Mouse (Mus musculus): ENCODE results near the gene Nudt16. TPM values are rescaled to one million over a fixed set of nuclear protein-coding genes. Genes with fewer than 3 reads are reported as not detected.
"Not testable (repeated sequence)": the region's sequence is repeated elsewhere in the genome, so short reads cannot be mapped to it uniquely, and the experiment has no call there.

The Nudt16 gene
- polyA plus RNA-seq (2011; ENCODE audit: insufficient read length, low read depth, missing spikeins) = 7.8 and 9.2 TPM in 2 replicates

- Histone ChIP-seq H3K4me1 (ENCODE audit: control insufficient read depth, insufficient read depth, low read length) (no peaks in the 10 kb centered on the region), H3K27ac (ENCODE audit: insufficient read depth, low read length) (peak within 1 kb of the TSS; percentile 36; the same call in 1 of the 2 replicates), H3K4me3 (ENCODE audit: insufficient read depth, low read length) (peak within 1 kb of the TSS; percentile 57)
- TF ChIP-seq POLR2A (IDR thresholded peaks at IDR 0.05; ENCODE audit: low read depth, low read length) (peak; percentile 80), CTCF (IDR thresholded peaks at IDR 0.05; ENCODE audit: borderline replicate concordance, insufficient read depth, low read length) (no peak)
Measured at GRCm38 (mm10) chr9:105131253-105132001, at the start of gene Nudt16. Gene Nudt16, minus strand, starts transcription at chr9:105131824.

- no peak for TF ChIP-seq POLR2A (IDR thresholded peaks at IDR 0.05; ENCODE audit: low read depth, low read length)
- no peak for TF ChIP-seq CTCF (IDR thresholded peaks at IDR 0.05; ENCODE audit: borderline replicate concordance, insufficient read depth, low read length)
- Histone ChIP-seq H3K4me1 (ENCODE audit: control insufficient read depth, insufficient read depth, low read length) (no peaks in the 10 kb centered on the region), H3K4me3 (ENCODE audit: insufficient read depth, low read length) (no peak within 1 kb of the TSS), H3K27ac (ENCODE audit: insufficient read depth, low read length) (no peak within 1 kb of the TSS)
Measured at GRCm38 (mm10) chr9:105144992-105145391, 13.4 kb upstream of the Nudt16 start, which contains the start of gene 1700080E11Rik. Gene 1700080E11Rik, minus strand, starts transcription at chr9:105145092.

- TF ChIP-seq CTCF (IDR thresholded peaks at IDR 0.05; ENCODE audit: borderline replicate concordance, insufficient read depth, low read length) = no peak
- no peak for TF ChIP-seq POLR2A (IDR thresholded peaks at IDR 0.05; ENCODE audit: low read depth, low read length)
- H3K4me1 ChIP-seq (ENCODE audit: control insufficient read depth, insufficient read depth, low read length) = no peaks in the 10 kb centered on the region
- H3K4me3 ChIP-seq (ENCODE audit: insufficient read depth, low read length) = no peak overlapping the region
- H3K27ac ChIP-seq (ENCODE audit: insufficient read depth, low read length) = no peak overlapping the region
Measured at GRCm38 (mm10) chr9:105139204-105139603, 7.6 kb upstream of the Nudt16 start.

- Histone ChIP-seq H3K27ac (ENCODE audit: insufficient read depth, low read length) (no peak overlapping the region), H3K4me3 (ENCODE audit: insufficient read depth, low read length) (no peak overlapping the region), H3K4me1 (ENCODE audit: control insufficient read depth, insufficient read depth, low read length) (no peaks in the 10 kb centered on the region)
- TF ChIP-seq POLR2A (IDR thresholded peaks at IDR 0.05; ENCODE audit: low read depth, low read length) (no peak), CTCF (IDR thresholded peaks at IDR 0.05; ENCODE audit: borderline replicate concordance, insufficient read depth, low read length) (no peak)
Measured at GRCm38 (mm10) chr9:105136404-105136803, 4.8 kb upstream of the Nudt16 start.

GRCm38 (mm10) chr9:105134536-105134935 lies 2.9 kb upstream of the Nudt16 start:
- no peaks in the 10 kb centered on the region for H3K4me1 ChIP-seq (ENCODE audit: control insufficient read depth, insufficient read depth, low read length)
- no peak overlapping the region for H3K4me3 ChIP-seq (ENCODE audit: insufficient read depth, low read length)
- H3K27ac ChIP-seq (ENCODE audit: insufficient read depth, low read length) = no peak overlapping the region
- TF ChIP-seq CTCF (IDR thresholded peaks at IDR 0.05; ENCODE audit: borderline replicate concordance, insufficient read depth, low read length) = no peak
- no peak for TF ChIP-seq POLR2A (IDR thresholded peaks at IDR 0.05; ENCODE audit: low read depth, low read length)

GRCm38 (mm10) chr9:105132002-105132367 lies 361 bp upstream of the Nudt16 start:
- Histone ChIP-seq H3K27ac (ENCODE audit: insufficient read depth, low read length) (no peak overlapping the region), H3K4me3 (ENCODE audit: insufficient read depth, low read length) (no peak overlapping the region; the same call in 1 of the 2 replicates), H3K4me1 (ENCODE audit: control insufficient read depth, insufficient read depth, low read length) (no peaks in the 10 kb centered on the region)
- TF ChIP-seq POLR2A (IDR thresholded peaks at IDR 0.05; ENCODE audit: low read depth, low read length) = no peak
- no peak for TF ChIP-seq CTCF (IDR thresholded peaks at IDR 0.05; ENCODE audit: borderline replicate concordance, insufficient read depth, low read length)

GRCm38 (mm10) chr9:105130331-105130730 lies 1.3 kb downstream of the Nudt16 start:
- Histone ChIP-seq H3K4me3 (ENCODE audit: insufficient read depth, low read length) (no peak overlapping the region), H3K27ac (ENCODE audit: insufficient read depth, low read length) (no peak overlapping the region), H3K4me1 (ENCODE audit: control insufficient read depth, insufficient read depth, low read length) (no peaks in the 10 kb centered on the region)
- TF ChIP-seq POLR2A (IDR thresholded peaks at IDR 0.05; ENCODE audit: low read depth, low read length) (no peak), CTCF (IDR thresholded peaks at IDR 0.05; ENCODE audit: borderline replicate concordance, insufficient read depth, low read length) (no peak)

GRCm38 (mm10) chr9:105125206-105125605 lies 6.4 kb downstream of the Nudt16 start:
- not testable (repeated sequence) for H3K4me1 ChIP-seq (ENCODE audit: control insufficient read depth, insufficient read depth, low read length); H3K4me3 ChIP-seq (ENCODE audit: insufficient read depth, low read length); H3K27ac ChIP-seq (ENCODE audit: insufficient read depth, low read length)

GRCm38 (mm10) chr9:105103893-105104292 lies 27.7 kb downstream of the Nudt16 start:
- H3K4me1 ChIP-seq (ENCODE audit: control insufficient read depth, insufficient read depth, low read length) = no peaks in the 10 kb centered on the region
- H3K27ac ChIP-seq (ENCODE audit: insufficient read depth, low read length) = no peak overlapping the region
- H3K4me3 ChIP-seq (ENCODE audit: insufficient read depth, low read length) = no peak overlapping the region
- TF ChIP-seq POLR2A (IDR thresholded peaks at IDR 0.05; ENCODE audit: low read depth, low read length) (no peak), CTCF (IDR thresholded peaks at IDR 0.05; ENCODE audit: borderline replicate concordance, insufficient read depth, low read length) (no peak)

GRCm38 (mm10) chr9:105101911-105102310 lies 29.7 kb downstream of the Nudt16 start:
- Histone ChIP-seq H3K4me3 (ENCODE audit: insufficient read depth, low read length) (no peak overlapping the region), H3K4me1 (ENCODE audit: control insufficient read depth, insufficient read depth, low read length) (no peaks in the 10 kb centered on the region), H3K27ac (ENCODE audit: insufficient read depth, low read length) (no peak overlapping the region)
- TF ChIP-seq POLR2A (IDR thresholded peaks at IDR 0.05; ENCODE audit: low read depth, low read length) = no peak
- no peak for TF ChIP-seq CTCF (IDR thresholded peaks at IDR 0.05; ENCODE audit: borderline replicate concordance, insufficient read depth, low read length)

Measured in embryonic fibroblast, embryonic 13.5 days (primary cell).